Mouse (Mus musculus): ENCODE data around the gene Tbxa2r. TPM values are rescaled to one million over a fixed set of nuclear protein-coding genes. Genes with fewer than 3 reads are reported as not detected.

The Tbxa2r gene
- total RNA-seq, 4 experiments from 2014 or later = 0.63 to 1.3 (median 0.93) TPM

GRCm38 (mm10) chr10:81344421-81345161 is 16.1 kb downstream of the Tbxa2r start:
- DNase-seq (ENCODE audit: low spot score in 2 of 2) = no peak

- no peak for DNase-seq (ENCODE audit: low spot score in 2 of 2)
Observed at GRCm38 (mm10) chr10:81345162-81345534, 16.6 kb downstream of the Tbxa2r start.

GRCm38 (mm10) chr10:81346453-81347067 is 18.0 kb downstream of the Tbxa2r start:
- DNase-seq (ENCODE audit: low spot score in 2 of 2) = no peak

- DNase-seq (ENCODE audit: low spot score in 2 of 2) = no peak
Observed at GRCm38 (mm10) chr10:81349146-81349545, 20.6 kb downstream of the Tbxa2r start.

- DNase-seq (ENCODE audit: low spot score in 2 of 2) = no peak
Observed at GRCm38 (mm10) chr10:81349961-81350350, 21.4 kb downstream of the Tbxa2r start.

- peak; percentile 98 to 99 for DNase-seq (ENCODE audit: low spot score in 2 of 2)
Observed at GRCm38 (mm10) chr10:81350351-81351063, 22.0 kb downstream of the Tbxa2r start, which contains the start of gene Hmg20b. Gene Hmg20b (minus strand): TSS chr10:81350480.

- DNase-seq (ENCODE audit: low spot score in 2 of 2) = no peak
Observed at GRCm38 (mm10) chr10:81351678-81352291, 23.3 kb downstream of the Tbxa2r start.

GRCm38 (mm10) chr10:81354738-81355477 is 26.4 kb downstream of the Tbxa2r start:
- no peak for DNase-seq (ENCODE audit: low spot score in 2 of 2)

- no peak for DNase-seq (ENCODE audit: low spot score in 2 of 2)
Observed at GRCm38 (mm10) chr10:81355533-81355932, 27.0 kb downstream of the Tbxa2r start.

- DNase-seq (ENCODE audit: low spot score in 2 of 2) = no peak
Observed at GRCm38 (mm10) chr10:81356352-81356990, 27.9 kb downstream of the Tbxa2r start.

GRCm38 (mm10) chr10:81356991-81357844 is 28.7 kb downstream of the Tbxa2r start, which contains the start of gene Mfsd12:
Gene Mfsd12 (plus strand): TSS chr10:81357491.
- peak; percentile 75 to 81 for DNase-seq (ENCODE audit: low spot score in 2 of 2)

GRCm38 (mm10) chr10:81358209-81358608 is 29.7 kb downstream of the Tbxa2r start:
- DNase-seq (ENCODE audit: low spot score in 2 of 2) = no peak

GRCm38 (mm10) chr10:81358841-81359240 is 30.3 kb downstream of the Tbxa2r start:
- DNase-seq (ENCODE audit: low spot score in 2 of 2) = no peak

GRCm38 (mm10) chr10:81360721-81361120 is 32.2 kb downstream of the Tbxa2r start:
- DNase-seq (ENCODE audit: low spot score in 2 of 2) = no peak

- DNase-seq (ENCODE audit: low spot score in 2 of 2) = no peak
Observed at GRCm38 (mm10) chr10:81362336-81362949, 33.9 kb downstream of the Tbxa2r start.

- no peak for DNase-seq (ENCODE audit: low spot score in 2 of 2)
Observed at GRCm38 (mm10) chr10:81363436-81364346, 35.2 kb downstream of the Tbxa2r start.

- no peak for DNase-seq (ENCODE audit: low spot score in 2 of 2)
Observed at GRCm38 (mm10) chr10:81364666-81365065, 36.1 kb downstream of the Tbxa2r start.

GRCm38 (mm10) chr10:81365073-81365472 is 36.5 kb downstream of the Tbxa2r start:
- DNase-seq (ENCODE audit: low spot score in 2 of 2) = peak in 1 of 2 experiments; percentile 67
